Mouse (Mus musculus) lung, postnatal 0 days (tissue): ENCODE measurements around the gene Prickle3. TPM values are rescaled to one million over a fixed set of nuclear protein-coding genes. Genes with fewer than 3 reads are reported as not detected.

Experiments
- ATAC-seq: fragments of 200-750 bp; cut with Nextera tagmentation; 2 replicates; pipeline ENCODE4 v1.8.0; 2017; ENCODE audit warnings: moderate library complexity
- DNase-seq: peaks from one replicate; pipeline ENCODE4 v3.0.0-alpha.2; 2016; ENCODE audit warnings: low spot score
- H3K27ac ChIP-seq: fragments of 300-500 bp; sonication (generic); 2 replicates; pipeline ENCODE4 v1.5.1; 2014; ENCODE audit warnings: antibody characterized with exemption, mild to moderate bottlenecking, low read length, mixed read lengths
- H3K27me3 ChIP-seq: fragments of 300-500 bp; sonication (generic); replicated peaks from 2 replicates; pipeline ENCODE4 v1.6.1; 2014; ENCODE audit warnings: low read length, mixed read lengths; ENCODE audit not compliant: insufficient read depth
- H3K36me3 ChIP-seq: fragments of 300-500 bp; sonication (generic); 2 replicates; pipeline ENCODE4 v1.6.1; 2014; ENCODE audit warnings: low read length, mixed read lengths; ENCODE audit not compliant: insufficient read depth
- H3K4me1 ChIP-seq: fragments of 300-500 bp; sonication (generic); 2 replicates; pipeline ENCODE4 v1.6.1; 2014; ENCODE audit warnings: antibody characterized with exemption, low read depth, low read length, mixed read lengths; ENCODE audit not compliant: insufficient read depth
- H3K4me2 ChIP-seq: fragments of 300-500 bp; sonication (generic); replicated peaks from 2 replicates; pipeline ENCODE4 v1.6.1; 2014; ENCODE audit warnings: low read depth, mild to moderate bottlenecking, low read length, moderate library complexity, mixed read lengths
- H3K4me3 ChIP-seq: fragments of 300-500 bp; sonication (generic); 2 replicates; pipeline ENCODE4 v1.5.1; 2014; ENCODE audit warnings: low read depth, low read length
- H3K9ac ChIP-seq: fragments of 300-500 bp; sonication (generic); replicated peaks from 2 replicates; pipeline ENCODE4 v1.6.1; 2014; ENCODE audit warnings: low read depth, mild to moderate bottlenecking
- H3K9me3 ChIP-seq: fragments of 300-500 bp; sonication (generic); 2 replicates; pipeline ENCODE4 v1.6.1; 2016; ENCODE audit warnings: low read length, mixed read lengths
- CTCF ChIP-seq: IDR thresholded peaks from 2 replicates; pipeline ENCODE4 v1.5.1; 2016; ENCODE audit warnings: antibody characterized with exemption, mild to moderate bottlenecking
- EP300 ChIP-seq: IDR thresholded peaks from 2 replicates; pipeline ENCODE4 v1.6.1; 2016; ENCODE audit warnings: antibody characterized with exemption, mild to moderate bottlenecking, control low read depth
- WGBS: fragments of 180-500 bp; shearing (Covaris S2); extraction: QIAGEN DNeasy Blood & Tissue Kit; methylation state at CpG from one replicate; pipeline ENCODE4 v1.1.7; 2014; 5-methylcytosine and 5-hydroxymethylcytosine counted together
- polyA plus RNA-seq: library from polyadenylated mRNA; unstranded; fragments of >200 nt; fragmentation: Nextera tagmentation; extraction: Ambion mirVana; gene quantifications from 2 replicates; pipeline ENCODE4 v1.2.1, GENCODE M21; 2015

Prickle3 gene
- polyA plus RNA-seq, 1 experiment from 2014 or later: 6.5 TPM

DNA sequence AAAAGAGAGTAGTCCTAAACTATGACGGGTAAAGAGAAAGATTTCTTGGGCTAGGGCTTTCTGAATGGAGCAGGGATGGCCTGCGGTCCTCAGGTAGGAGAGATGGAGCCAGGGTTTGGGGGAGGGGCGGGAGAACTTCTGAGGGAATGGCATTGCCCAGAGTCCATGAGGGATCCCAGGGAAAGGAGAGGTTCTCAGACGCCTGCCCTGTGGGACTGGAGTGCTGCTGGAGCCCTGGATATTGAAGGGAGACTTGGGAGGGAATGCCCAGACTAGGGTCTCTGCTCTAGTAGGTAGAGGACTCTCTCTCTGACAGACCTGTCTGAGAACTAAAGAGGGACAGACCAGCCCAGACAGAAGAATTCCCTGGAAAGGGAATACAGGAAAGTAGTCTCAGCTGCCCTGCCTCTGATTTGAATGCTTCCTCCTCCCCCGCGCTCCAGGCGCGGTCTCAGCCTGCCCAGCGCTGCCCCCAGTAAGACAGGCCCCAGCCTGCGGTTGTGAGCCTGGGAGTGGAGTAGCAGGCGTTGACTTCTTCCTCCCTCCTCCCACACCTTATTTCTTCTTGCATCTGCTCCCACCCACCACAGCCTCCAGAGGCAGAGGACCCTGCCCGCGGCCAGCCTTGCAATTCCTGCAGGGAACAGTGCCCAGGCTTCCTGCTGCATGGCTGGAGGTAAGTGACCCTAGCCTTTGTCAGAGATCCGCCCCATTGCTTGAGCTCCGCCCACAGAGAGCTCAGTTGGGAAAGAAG is 1.1 kb downstream of the Prickle3 start:
- Histone ChIP-seq H3K9me3 (no peaks in the 10 kb centered on the region), H3K4me1 (no peaks in the 10 kb centered on the region), H3K36me3 (no peaks in the 10 kb centered on the region), H3K4me3 (peak overlapping the region; percentile 39), H3K9ac (no peak overlapping the region), H3K27me3 (no peaks in the 10 kb centered on the region), H3K4me2 (peak overlapping the region; percentile 52), H3K27ac (peak overlapping the region; percentile 68)
- peak; percentile 76 for ATAC-seq
- WGBS: 10% methylated on average over 9 of the region's 15 CpGs
- DNase-seq: peak; percentile 67
- TF ChIP-seq EP300 (no peak), CTCF (no peak)

DNA sequence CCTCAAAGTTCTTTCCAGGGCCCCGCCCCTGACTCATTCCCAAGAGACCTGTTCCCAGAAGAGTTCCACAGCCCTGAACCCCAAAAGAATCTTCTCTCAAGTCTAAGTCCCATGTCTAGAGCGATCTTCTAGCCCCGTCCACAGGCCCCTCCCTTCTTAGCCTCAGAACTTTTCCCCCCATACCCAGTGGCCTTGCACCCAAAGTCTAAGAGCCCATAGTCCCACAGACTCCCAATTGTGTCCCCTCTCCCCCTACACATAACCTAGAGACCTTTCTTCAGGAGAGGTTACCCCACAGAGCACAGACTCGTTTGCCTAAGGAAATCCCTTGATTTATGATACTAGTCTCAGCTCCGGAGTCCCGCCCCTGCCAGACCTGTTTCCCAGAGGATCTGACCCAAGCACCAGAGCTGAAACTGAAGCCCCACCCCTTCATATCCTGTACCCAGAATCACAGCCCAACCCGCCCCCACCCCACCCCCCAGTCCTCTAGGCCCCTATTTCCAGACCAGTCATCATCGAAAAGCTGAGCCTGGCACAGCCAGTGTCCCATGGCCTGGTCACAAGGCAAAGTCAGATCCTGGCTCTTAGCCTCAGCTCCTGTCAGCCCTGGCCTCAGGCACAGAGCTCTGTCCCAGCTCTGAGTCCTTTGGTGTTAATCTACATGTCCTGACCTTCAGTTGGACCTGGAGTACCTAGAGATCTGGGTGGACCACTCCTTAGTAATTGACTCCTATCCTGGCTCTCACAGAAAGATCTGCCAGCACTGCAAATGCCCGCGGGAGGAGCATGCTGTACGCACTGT is 1.9 kb downstream of the Prickle3 start:
- no peak for DNase-seq
- no peak for TF ChIP-seq EP300
- TF ChIP-seq CTCF: no peak

DNA sequence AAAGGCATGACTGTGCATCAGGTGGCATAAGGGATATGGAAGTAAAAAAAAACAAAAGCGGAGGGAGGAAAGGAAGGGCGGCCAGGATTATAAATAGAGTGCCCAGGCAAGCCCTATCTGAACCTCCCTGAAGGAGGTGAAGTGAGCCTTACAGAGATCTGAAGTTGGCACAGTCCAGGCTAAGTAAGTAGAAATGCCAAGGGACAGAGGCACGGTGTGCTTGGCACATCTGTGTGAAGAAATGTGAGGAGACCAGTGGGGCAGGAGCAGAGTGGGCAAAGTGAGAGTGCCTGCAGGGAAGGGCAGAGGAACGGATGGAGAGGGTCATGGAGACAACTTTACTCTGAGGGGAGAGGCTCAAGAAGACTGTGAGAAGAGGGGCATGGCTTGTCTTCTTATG is 4.0 kb downstream of the Prickle3 start:
- Histone ChIP-seq H3K4me3 (no peak overlapping the region), H3K9ac (no peak overlapping the region), H3K4me2 (no peak overlapping the region), H3K4me1 (no peaks in the 10 kb centered on the region), H3K36me3 (no peaks in the 10 kb centered on the region), H3K27me3 (no peaks in the 10 kb centered on the region), H3K27ac (no peak overlapping the region), H3K9me3 (no peaks in the 10 kb centered on the region)
- ATAC-seq: no peak
- no peak for DNase-seq
- 63% methylated on average over 4 of the region's 4 CpGs for WGBS
- TF ChIP-seq EP300: no peak
- TF ChIP-seq CTCF: no peak

More for the DNA sequence above, 1.9 kb downstream of the Prickle3 start:
- H3K4me3 ChIP-seq: peak overlapping the region; percentile 39; the same call in 1 of the 2 replicates
- H3K4me2 ChIP-seq: peak overlapping the region; percentile 52
- 43% methylated on average over 11 of the region's 11 CpGs for WGBS
- H3K27ac ChIP-seq: peak overlapping the region; percentile 57; the same call in 1 of the 2 replicates
- no peaks in the 10 kb centered on the region for H3K9me3 ChIP-seq
- peak; percentile 32; the same call in 1 of the 2 replicates for ATAC-seq
- no peaks in the 10 kb centered on the region for H3K27me3 ChIP-seq
- no peaks in the 10 kb centered on the region for H3K36me3 ChIP-seq
- H3K9ac ChIP-seq: no peak overlapping the region
- H3K4me1 ChIP-seq: no peaks in the 10 kb centered on the region

DNA sequence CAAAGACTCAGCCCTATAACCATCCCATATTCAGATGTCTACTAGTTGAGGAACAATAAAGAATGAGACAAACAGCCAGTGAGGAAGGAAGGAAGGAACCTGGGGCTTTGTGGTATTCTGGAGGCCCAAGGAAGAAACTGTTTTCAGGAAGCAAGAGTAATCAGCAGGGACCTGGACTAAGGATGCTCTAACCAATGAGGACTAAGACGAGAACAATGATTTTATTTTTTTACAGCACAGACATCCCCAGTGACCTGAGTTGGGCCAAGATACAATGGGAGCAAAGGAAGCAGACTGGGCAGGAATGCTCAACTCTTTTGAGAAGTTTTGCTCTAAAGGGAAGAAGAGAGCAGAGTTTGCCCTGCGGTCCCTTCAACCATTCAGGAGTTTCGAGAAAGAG is 5.9 kb downstream of the Prickle3 start:
- Histone ChIP-seq H3K4me3 (no peak overlapping the region), H3K36me3 (no peaks in the 10 kb centered on the region), H3K9me3 (no peaks in the 10 kb centered on the region), H3K9ac (no peak overlapping the region), H3K27ac (no peak overlapping the region), H3K4me1 (no peaks in the 10 kb centered on the region), H3K4me2 (no peak overlapping the region), H3K27me3 (no peaks in the 10 kb centered on the region)
- TF ChIP-seq CTCF (no peak), EP300 (no peak)
- no peak for DNase-seq
- no peak for ATAC-seq
- 70% methylated on average over 3 of the region's 3 CpGs for WGBS

DNA sequence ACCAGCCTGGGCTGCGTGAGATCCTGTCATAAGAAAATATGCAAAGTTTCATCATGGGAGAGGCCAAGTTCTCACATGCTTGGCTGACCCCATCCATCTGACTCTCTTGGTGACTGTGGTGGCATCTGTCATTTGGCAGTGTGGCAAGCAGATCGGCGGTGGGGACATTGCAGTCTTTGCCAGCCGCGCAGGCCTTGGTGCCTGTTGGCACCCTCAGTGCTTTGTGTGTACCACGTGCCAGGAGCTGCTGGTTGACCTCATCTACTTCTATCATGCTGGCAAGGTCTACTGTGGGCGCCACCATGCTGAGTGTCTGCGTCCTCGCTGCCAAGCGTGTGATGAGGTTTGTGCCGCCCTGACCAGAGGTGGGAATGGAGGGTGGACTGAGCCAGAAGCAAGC is 7.7 kb downstream of the Prickle3 start:
- no peak overlapping the region for H3K9ac ChIP-seq
- no peak for DNase-seq
- H3K27me3 ChIP-seq: no peaks in the 10 kb centered on the region
- no peak overlapping the region for H3K4me2 ChIP-seq
- H3K4me3 ChIP-seq: no peak overlapping the region
- no peak for ATAC-seq
- no peaks in the 10 kb centered on the region for H3K9me3 ChIP-seq
- no peak overlapping the region for H3K27ac ChIP-seq
- no peaks in the 10 kb centered on the region for H3K4me1 ChIP-seq
- TF ChIP-seq EP300: no peak
- 85% methylated on average over 9 of the region's 11 CpGs for WGBS
- no peaks in the 10 kb centered on the region for H3K36me3 ChIP-seq

DNA sequence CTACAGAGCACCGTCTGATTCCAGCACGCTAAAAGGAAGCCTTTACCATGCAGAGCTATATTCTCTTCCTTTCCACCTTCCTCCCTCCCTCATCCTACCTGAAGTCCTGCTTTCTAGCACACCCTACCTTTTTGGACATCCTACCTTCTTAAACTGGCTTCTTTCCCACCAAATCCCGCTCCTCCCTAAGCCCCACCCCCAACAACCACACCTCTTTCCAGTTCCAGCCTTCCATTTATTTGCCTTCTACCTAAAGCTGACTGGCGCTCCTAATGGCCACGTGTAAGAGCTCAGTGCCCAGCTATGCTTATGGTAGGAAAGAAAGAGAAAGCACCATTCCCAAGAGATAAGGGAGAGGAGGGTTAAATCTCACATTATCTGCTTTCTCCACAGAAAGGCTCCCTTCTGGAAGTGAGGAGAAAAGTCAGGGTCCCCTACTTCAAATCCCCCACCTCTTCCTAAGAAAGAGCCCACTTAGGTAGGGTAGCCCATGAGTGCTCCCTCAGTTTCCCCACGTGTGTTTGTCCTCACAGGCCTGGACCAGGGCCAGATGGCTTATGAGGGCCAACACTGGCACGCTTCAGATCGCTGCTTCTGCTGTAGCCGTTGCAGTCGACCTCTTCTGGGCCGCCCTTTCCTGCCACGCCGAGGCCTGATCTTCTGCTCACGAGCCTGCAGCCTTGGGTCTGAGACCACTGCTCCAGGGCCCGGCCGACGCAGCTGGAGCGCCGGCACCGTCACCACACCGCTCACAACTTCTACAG is 8.9 kb downstream of the Prickle3 start:
- no peak for ATAC-seq
- Histone ChIP-seq H3K4me1 (no peaks in the 10 kb centered on the region), H3K9me3 (no peaks in the 10 kb centered on the region), H3K9ac (no peak overlapping the region), H3K4me2 (no peak overlapping the region), H3K4me3 (no peak overlapping the region), H3K27ac (no peak overlapping the region), H3K36me3 (no peaks in the 10 kb centered on the region), H3K27me3 (no peaks in the 10 kb centered on the region)
- WGBS: 64% methylated on average over 21 of the region's 21 CpGs
- TF ChIP-seq EP300 (no peak), CTCF (no peak)
- no peak for DNase-seq
